Mouse (Mus musculus) c-Kit-positive CD71-positive TER-119-positive erythroid progenitor cells, embryonic 14.5 days (primary cell): ENCODE measurements around the gene Lrrc58.

Experiments used
- DNase-seq: peaks from one replicate; pipeline ENCODE4 v3.0.0-alpha.2; 2013; ENCODE audit warnings: low spot score

The Lrrc58 gene

GRCm38 (mm10) chr16:37869470-37870231 is 1.5 kb downstream of the Lrrc58 start:
- DNase-seq: no peak

GRCm38 (mm10) chr16:37871112-37871715 is 3.0 kb downstream of the Lrrc58 start:
- no peak for DNase-seq

DNA sequence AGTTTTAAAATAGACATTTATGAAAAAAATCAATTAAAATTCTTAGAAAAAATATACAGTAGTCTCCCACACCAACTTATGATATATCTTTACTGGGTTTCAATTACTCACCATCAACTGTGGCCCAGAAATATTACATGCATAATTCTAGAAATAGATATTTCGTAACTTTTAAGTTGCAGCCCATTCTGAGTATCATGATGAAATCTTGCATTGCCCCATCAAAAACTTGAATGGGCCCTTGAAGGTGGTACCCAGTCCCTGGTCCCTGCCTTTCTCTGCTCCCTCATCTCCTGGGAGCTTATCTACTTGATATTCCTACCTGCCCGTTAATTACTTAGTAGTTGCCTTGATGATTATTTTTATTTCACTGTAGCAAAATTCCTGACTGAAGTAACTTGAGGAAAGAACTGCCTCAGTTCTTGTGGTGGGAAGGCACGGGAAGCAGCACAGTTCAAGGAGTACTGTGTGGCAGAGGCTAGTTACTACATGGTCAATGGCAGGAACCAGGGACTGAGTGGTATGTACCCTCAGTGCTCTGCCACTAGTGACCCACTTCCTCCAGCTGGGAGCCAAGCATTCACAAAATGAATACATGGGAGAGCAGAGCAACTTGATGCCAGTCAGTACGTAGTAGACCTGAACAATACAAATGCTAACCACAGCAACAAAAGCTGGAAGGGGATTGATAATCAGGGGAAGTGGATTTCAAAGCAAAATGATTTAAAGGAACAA is 6.5 kb downstream of the Lrrc58 start:
- no peak for DNase-seq

GRCm38 (mm10) chr16:37877406-37877805 is 9.2 kb downstream of the Lrrc58 start:
- DNase-seq: no peak

DNA sequence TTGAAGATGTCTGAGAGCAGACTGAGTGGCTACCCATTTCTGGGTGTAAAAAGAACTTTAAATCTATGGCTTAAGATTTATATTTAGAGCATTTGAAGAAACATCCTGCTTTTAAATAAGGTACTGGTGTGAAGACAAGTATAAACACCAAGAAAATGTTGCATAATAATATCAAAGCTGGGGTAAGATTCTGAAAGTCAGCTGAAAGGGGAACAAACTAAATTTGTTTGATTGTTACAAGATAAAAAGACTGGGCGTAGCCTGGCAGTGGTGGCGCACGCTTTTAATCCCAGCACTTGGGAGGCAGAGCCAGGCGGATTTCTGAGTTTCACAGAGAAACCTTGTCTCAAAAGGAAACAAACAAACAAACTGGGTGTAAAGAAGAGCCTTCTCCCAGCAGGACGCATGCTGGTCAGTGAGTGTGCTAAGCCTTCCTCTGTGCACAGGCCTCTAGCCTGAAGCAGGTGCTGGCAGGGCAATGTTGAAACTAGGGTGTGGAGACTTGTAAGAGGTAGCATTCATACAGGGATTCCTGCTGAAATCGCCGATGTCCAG is 10.8 kb downstream of the Lrrc58 start:
- DNase-seq: no peak

DNA sequence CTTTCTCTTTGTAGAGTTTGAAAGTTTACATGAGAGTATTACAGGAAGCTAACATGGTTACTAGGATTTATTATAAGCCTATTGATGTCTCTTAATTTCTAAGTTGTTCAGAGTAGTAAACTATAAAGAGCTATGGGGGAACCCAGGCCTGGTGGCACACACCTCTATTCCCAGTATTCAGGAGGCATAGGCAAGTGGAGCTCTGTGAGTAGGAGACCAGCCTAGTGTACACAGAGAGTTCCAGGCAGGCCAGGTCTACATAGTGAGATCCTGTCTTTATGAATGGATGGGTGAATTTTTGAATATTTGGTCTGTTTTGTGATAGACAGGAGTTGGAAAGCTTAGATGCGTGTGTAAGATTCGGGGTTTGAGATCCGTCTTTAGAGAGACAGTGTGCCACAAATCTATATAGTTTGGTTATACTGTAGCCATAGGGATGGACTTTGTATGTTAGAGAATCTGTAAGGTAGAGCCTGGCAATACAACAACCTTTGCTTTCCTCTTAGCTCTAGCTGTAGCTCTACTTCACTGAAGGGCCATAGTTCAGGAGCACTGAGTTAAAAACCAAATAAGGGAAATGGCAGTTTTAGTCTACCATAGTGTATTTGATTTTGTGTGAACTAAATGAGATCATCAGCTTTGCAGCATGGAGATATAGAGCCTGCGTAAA is 11.7 kb downstream of the Lrrc58 start:
- DNase-seq: no peak

DNA sequence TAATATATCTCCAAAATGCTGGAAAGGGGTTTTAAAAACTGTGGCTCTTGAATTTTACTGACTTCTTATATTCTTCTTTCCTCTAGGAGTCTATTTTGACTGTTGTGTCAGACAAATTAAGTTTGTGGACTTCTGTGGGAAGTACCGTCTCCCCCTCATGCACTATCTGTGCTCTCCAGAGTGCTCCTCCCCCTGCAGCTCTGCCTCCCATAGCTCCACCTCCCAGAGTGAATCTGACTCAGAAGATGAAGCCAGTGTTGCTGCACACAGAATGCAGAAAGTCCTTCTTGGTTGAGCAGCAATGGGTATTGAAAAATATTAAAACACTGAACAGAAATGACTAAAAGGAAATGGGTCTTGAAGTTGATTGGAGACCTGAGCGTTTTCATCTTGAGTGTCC is 13.0 kb downstream of the Lrrc58 start:
- no peak for DNase-seq

GRCm38 (mm10) chr16:37888986-37889385 is 20.8 kb downstream of the Lrrc58 start:
- DNase-seq: no peak

DNA sequence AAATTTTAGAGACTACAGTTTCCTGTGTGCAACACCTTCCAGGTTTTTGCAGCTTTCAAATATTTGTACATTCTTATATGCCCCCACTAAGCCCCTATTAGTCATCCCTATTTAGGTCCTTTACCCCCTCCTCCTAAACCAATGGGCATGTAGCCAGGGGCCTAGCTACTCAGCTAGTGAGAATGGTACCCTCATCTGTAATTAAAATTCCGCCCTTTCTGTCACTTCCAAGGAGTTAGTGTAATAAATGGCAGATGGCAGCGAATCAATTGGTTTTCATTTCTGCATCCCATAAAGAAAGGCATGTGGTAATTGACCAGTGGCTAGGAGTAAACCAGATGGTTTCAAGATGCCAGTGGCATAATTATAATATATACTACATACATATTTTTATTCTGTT is 24.5 kb downstream of the Lrrc58 start:
- DNase-seq: no peak

GRCm38 (mm10) chr16:37893381-37893780 is 25.2 kb downstream of the Lrrc58 start:
- DNase-seq: no peak

GRCm38 (mm10) chr16:37893942-37894341 is 25.8 kb downstream of the Lrrc58 start:
- no peak for DNase-seq

GRCm38 (mm10) chr16:37898790-37899189 is 30.6 kb downstream of the Lrrc58 start:
- DNase-seq: no peak

DNA sequence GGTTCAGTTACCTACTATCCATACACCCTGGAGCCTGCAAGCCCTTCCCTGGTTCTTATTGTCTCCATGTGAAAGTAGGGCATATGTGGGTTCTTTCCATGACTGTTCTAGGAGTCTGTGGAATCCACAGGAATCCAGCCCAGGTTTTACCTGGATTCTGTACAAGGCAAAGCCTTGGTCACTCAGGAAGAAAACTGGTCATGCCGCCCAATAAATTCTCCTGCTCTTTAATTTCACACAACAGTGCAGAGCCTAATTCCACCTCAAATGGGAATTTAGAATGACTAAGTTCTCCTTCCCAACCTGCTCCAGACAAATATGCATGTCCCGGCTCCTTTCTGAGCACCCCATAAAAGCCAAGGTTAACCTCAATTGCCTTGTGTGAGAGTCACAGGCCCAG is 31.2 kb downstream of the Lrrc58 start:
- DNase-seq: no peak

- no peak for DNase-seq
Observed at GRCm38 (mm10) chr16:37901318-37901717, 33.1 kb downstream of the Lrrc58 start.

DNA sequence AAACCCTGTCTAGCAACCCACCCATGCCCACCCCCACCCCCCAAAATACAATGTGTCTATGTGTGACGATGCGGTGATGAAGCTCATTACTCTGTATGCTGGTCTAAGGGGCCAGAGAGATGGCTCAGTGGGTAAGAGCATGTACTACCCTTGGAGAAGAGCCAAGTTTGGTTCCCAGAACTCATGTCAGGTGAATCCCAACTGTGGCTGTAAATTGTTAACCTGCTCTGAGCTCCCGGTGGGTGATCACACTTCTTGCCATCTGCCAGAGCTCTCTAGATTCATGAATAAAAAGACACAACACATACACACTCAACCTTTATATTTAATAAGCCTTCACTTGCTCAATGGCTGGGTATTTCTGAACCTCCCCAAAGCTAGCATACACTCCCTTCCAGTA is 38.3 kb downstream of the Lrrc58 start:
- no peak for DNase-seq

DNA sequence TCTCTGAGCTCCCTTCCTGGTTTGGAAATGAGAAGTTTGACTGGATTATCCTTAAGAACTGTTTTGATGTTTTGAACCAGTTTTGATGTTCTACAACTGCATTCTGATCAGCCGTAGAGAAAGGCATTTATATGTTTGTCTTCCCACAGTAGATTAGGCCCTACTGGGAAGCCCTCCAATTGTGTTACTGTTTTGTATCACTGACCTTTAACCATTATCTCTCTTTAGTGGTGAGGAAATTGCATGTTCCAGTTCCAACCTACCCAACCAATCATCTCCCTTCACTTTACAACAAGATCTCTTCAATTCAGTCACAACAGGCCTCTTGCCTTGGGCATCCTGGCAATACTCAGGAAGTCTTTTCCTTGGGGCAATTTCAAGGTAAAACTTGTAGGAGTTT is 42.9 kb downstream of the Lrrc58 start:
- no peak for DNase-seq

- DNase-seq: no peak
Observed at GRCm38 (mm10) chr16:37916138-37916817, 48.1 kb downstream of the Lrrc58 start, which contains the start of gene Gpr156. TSS of gene Gpr156 (plus strand) at chr16:37916496.

DNA sequence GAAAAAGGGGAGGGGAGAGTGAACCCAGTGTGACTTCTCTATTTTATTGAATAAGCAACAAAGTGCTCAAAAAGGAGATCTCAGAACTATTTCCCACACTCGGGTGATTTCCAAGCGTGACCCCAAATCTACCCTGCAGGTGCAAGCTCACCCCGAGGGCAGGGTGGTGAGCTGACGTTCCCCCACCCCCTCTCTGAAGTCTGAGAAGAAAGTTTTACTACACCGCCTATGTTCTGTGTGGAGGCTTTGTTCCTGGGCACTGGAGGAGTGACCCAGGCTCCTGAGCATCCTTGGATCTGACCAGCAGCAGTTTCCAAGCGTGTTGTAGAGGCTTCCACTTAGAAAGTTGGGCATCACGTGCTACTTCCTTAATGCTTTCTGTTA is 48.6 kb downstream of the Lrrc58 start:
- no peak for DNase-seq

DNA sequence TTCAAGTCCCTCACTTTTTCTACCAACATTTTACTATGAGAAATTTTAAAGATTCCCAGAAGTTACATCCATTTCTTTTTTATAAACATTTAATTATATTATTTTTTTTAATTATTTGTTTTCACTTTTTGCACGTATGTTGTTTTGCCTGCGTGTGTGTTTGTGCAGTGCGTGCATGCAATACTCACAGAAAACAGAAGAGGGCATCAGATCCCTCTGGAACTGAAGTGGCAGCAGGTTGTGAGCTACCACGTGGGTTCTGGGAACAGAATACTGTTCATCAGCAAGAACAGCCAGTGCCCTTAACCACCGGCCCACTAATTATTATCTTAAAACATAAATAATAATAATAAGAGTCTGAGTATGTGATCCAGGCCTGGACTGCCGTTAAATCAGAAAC is 50.8 kb downstream of the Lrrc58 start:
- no peak for DNase-seq

GRCm38 (mm10) chr16:37920842-37921409 is 52.7 kb downstream of the Lrrc58 start:
- no peak for DNase-seq

GRCm38 (mm10) chr16:37926087-37926486 is 57.9 kb downstream of the Lrrc58 start:
- no peak for DNase-seq
